Mouse (Mus musculus): ENCODE results near the gene Myrip. TPM values are rescaled to one million over a fixed set of nuclear protein-coding genes. Genes with fewer than 3 reads are reported as not detected.

The Myrip gene
- total RNA-seq, 4 experiments from 2014 or later, result 5.5 to 10.8 (median 7.0) TPM

GRCm38 (mm10) chr9:120481644-120482043 is 180.3 kb downstream of the Myrip start:
- DNase-seq, result no peak

GRCm38 (mm10) chr9:120482382-120482781 is 181.1 kb downstream of the Myrip start:
- DNase-seq, result no peak

GRCm38 (mm10) chr9:120483101-120483500 is 181.8 kb downstream of the Myrip start:
- no peak for DNase-seq

- DNase-seq, result no peak
These were observed 185.8 kb downstream of the Myrip start for GRCm38 (mm10) chr9:120487076-120487475.

- DNase-seq, result no peak
These were observed 190.2 kb downstream of the Myrip start for GRCm38 (mm10) chr9:120491509-120491908.

GRCm38 (mm10) chr9:120492010-120492399 is 190.7 kb downstream of the Myrip start, which contains the start of gene Eif1b:
Gene Eif1b (plus strand): TSS chr9:120492232.
- DNase-seq, result no peak

- peak; percentile 49 for DNase-seq
These were observed 191.4 kb downstream of the Myrip start for GRCm38 (mm10) chr9:120492400-120493351.

GRCm38 (mm10) chr9:120493781-120494180 is 192.5 kb downstream of the Myrip start:
- no peak for DNase-seq

- peak; percentile 34 for DNase-seq
These were observed 195.4 kb downstream of the Myrip start for GRCm38 (mm10) chr9:120496691-120497090.

- no peak for DNase-seq
These were observed 196.7 kb downstream of the Myrip start for GRCm38 (mm10) chr9:120497983-120498382.

- DNase-seq, result no peak
These were observed 200.0 kb downstream of the Myrip start for GRCm38 (mm10) chr9:120501191-120501902.

GRCm38 (mm10) chr9:120502013-120502412 is 200.7 kb downstream of the Myrip start:
- DNase-seq, result peak; percentile 30

GRCm38 (mm10) chr9:120504423-120504822 is 203.1 kb downstream of the Myrip start:
- no peak for DNase-seq

GRCm38 (mm10) chr9:120511781-120512180 is 210.5 kb downstream of the Myrip start:
- no peak for DNase-seq

- no peak for DNase-seq
These were observed 215.4 kb downstream of the Myrip start for GRCm38 (mm10) chr9:120516720-120517119.

- no peak for DNase-seq
These were observed 217.6 kb downstream of the Myrip start for GRCm38 (mm10) chr9:120518946-120519345.

- no peak for DNase-seq
These were observed 218.3 kb downstream of the Myrip start for GRCm38 (mm10) chr9:120519469-120520125.

- no peak for DNase-seq
These were observed 219.8 kb downstream of the Myrip start for GRCm38 (mm10) chr9:120521161-120521560.
